Mouse (Mus musculus): ENCODE results near the gene Rimbp3. TPM values are rescaled to one million over a fixed set of nuclear protein-coding genes. Genes with fewer than 3 reads are reported as not detected.
A peak's percentile ranks its signal among the peaks of the same experiment; 100 is the strongest.
"Not testable (repeated sequence)": the region's sequence is repeated elsewhere in the genome, so short reads cannot be mapped to it uniquely, and the experiment has no call there.

The Rimbp3 gene
- polyA plus RNA-seq, 1 experiment = not detected

DNA sequence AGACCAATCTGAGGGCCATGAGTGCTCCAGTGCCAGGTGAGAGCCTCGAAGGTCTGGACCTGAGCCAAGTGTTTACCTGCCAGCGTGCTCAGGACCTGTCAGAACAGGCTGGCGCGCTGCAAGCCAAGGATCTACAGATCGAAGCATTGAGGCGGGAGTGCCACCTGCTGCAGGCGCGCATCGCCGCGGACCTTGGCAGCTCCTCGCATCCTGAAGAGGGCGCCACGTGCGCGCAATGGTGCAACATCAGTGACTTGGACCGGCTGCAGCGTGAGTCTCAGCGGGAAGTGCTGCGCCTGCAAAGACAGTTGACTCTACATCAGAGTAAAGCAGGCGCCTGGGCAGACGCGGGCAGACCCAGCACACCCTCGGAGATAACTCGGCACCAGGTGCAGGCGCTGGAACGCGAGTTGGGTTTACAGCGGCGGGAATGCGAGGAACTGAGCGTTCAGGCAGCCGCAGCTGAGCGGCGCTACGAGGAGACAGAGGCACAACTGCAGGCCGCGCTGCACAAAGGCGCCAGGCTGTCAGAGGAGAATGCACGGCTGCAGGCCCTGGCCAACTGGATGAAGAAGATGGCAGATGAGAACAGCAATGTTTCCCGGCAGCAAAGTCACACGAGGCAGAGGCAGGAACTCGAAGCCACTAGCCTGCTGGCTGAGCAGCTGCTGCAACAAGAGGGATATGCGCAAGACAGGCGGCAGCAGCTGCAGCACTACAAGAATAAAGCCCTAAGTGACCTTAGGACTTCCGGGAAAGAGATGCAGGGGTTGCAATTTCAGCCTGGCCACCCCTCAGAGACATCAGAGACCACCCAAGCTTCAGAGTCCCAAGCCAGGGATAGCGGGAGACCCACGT is 1.8 kb downstream of the Rimbp3 start:
- H3K36me3 ChIP-seq (ENCODE audit: control insufficient read depth) = no peaks in the 10 kb centered on the region
- peak overlapping the region; percentile 70 for H3K4me3 ChIP-seq (replicated peaks)
- no peak for TF ChIP-seq TAL1 (IDR thresholded peaks at IDR 0.05; ENCODE audit: low read length)
- TF ChIP-seq GATA1 (IDR thresholded peaks at IDR 0.05; ENCODE audit: low read length) = no peak
- H3K4me1 ChIP-seq (ENCODE audit: control insufficient read depth) = peaks cover 27% of the 10 kb centered on the region
- H3K27me3 ChIP-seq (ENCODE audit: control insufficient read depth) = peaks cover 60% of the 10 kb centered on the region
- H3K9me3 ChIP-seq (ENCODE audit: control insufficient read depth, low read length) = no peaks in the 10 kb centered on the region

DNA sequence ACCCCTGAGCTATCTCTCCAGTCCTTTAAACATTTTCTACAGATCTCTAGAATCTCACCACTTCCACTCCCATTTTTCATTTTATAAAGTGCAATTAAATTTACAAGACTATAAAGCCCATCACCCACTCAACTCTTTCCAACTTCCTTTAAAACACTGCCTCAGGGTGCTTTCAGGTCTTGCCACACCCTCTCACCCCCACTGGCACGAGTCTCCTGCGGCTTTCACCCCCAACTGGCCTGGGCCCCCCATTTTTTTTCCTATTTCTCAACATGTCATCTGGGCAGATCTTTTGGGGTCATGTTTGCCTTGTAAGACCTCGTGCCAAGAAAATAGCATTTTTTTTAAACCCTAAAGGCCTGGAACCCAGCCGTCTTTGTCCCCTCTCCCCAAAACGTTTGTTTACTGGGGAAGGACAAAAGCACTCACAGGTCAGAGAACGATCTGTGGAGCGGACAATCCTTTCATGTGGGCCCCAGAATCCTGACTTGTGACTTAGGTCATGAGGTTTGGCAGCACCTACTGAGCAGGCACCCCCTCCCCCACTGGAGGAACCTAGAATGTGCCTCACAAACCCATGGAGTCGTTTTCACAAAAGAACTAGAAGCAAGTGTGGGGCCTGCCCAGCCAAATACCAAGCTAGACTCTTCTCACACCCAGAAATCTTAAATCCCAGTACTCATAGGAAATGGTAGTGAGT is 8.7 kb downstream of the Rimbp3 start:
- Histone ChIP-seq H3K4me3 (replicated peaks) (no peak overlapping the region), H3K36me3 (ENCODE audit: control insufficient read depth) (no peaks in the 10 kb centered on the region), H3K9me3 (ENCODE audit: control insufficient read depth, low read length) (no peaks in the 10 kb centered on the region), H3K4me1 (ENCODE audit: control insufficient read depth) (peaks cover 13% of the 10 kb centered on the region), H3K27me3 (ENCODE audit: control insufficient read depth) (peaks cover under 1% of the 10 kb centered on the region; the same call in 1 of the 2 replicates)
- TF ChIP-seq TAL1 (IDR thresholded peaks at IDR 0.05; ENCODE audit: low read length) = no peak

DNA sequence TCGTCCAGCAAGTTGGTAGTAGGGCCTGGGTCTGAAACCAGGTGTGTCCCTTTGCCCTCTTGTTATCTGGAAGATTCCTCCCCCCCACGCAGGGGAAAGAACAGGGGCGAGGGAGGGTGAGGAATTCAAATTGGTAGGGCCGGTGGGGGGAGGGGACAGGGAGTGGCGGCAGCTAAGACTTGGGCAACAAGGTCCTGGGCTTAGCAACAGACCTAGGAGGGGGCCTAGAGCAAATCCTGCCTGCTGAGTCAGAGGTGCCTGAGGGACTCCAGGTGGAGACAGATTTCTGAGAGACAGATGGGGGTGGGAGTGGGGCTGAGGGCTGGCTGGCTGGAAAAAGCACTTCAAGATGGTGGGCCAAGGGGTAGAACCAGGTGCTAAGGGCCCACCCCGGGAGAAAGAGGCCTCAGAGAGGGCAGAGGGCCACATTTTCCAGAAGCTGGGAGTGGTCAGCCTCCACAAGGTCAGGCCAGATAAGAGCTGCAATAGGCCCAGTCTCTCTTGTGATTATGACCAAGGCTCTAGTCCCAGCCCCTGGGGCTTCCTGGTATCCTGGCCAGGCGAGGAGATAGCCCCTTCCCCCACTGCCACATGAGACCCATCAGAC is 11.8 kb downstream of the Rimbp3 start:
- H3K4me3 ChIP-seq (replicated peaks) = no peak overlapping the region

DNA sequence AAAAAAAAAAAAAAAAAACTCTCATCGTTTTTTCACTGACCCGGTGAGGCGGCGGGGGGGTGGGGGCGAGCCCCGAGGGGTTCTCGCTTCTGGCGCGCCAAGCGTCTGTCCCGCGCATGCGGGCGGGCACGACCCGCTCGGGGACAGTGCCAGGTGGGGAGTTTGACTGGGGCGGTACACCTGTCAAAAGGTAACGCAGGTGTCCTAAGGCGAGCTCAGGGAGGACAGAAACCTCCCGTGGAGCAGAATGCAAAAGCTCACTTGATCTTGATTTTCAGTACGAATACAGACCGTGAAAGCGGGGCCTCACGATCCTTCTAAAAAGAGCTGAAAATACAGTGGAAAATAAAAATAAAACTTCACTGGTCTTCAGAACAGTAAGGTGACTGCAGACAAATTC is 13.8 kb downstream of the Rimbp3 start:
- TF ChIP-seq TAL1 (IDR thresholded peaks at IDR 0.05; ENCODE audit: low read length) (no peak), GATA1 (IDR thresholded peaks at IDR 0.05; ENCODE audit: low read length) (no peak)

More for the DNA sequence above, 11.8 kb downstream of the Rimbp3 start:
- no peaks in the 10 kb centered on the region for H3K36me3 ChIP-seq (ENCODE audit: control insufficient read depth)
- H3K27me3 ChIP-seq (ENCODE audit: control insufficient read depth) = no peaks in the 10 kb centered on the region
- no peak for TF ChIP-seq TAL1 (IDR thresholded peaks at IDR 0.05; ENCODE audit: low read length)
- TF ChIP-seq GATA1 (IDR thresholded peaks at IDR 0.05; ENCODE audit: low read length) = no peak
- no peaks in the 10 kb centered on the region for H3K9me3 ChIP-seq (ENCODE audit: control insufficient read depth, low read length)
- peaks cover 17% of the 10 kb centered on the region for H3K4me1 ChIP-seq (ENCODE audit: control insufficient read depth)

DNA sequence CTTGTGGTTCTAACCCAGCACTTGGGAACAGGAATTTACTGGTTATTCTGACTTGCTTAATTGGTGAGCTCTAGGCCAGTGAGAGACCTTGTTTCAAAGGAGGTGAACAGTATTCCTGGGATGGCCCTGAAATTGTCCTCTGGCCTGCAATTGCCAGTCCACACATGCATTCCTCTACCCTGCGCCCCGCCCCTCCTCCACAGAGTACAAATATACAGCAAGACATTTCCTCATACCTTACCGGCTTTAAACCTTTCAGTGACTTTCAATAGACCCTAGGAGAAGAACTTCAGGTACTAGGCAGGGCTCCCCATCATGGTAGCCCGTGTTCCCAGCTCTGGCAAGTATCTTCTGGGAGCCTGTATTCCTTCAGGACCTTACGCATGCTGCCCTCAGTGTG is 17.2 kb downstream of the Rimbp3 start:
- H3K36me3 ChIP-seq (ENCODE audit: control insufficient read depth) = no peaks in the 10 kb centered on the region
- no peak overlapping the region for H3K4me3 ChIP-seq (replicated peaks)
- H3K4me1 ChIP-seq (ENCODE audit: control insufficient read depth) = peaks cover 7% of the 10 kb centered on the region
- H3K27me3 ChIP-seq (ENCODE audit: control insufficient read depth) = peaks cover 7% of the 10 kb centered on the region
- no peak for TF ChIP-seq TAL1 (IDR thresholded peaks at IDR 0.05; ENCODE audit: low read length)
- TF ChIP-seq GATA1 (IDR thresholded peaks at IDR 0.05; ENCODE audit: low read length) = no peak
- H3K9me3 ChIP-seq (ENCODE audit: control insufficient read depth, low read length) = peaks cover 6% of the 10 kb centered on the region; the same call in 1 of the 2 replicates

More for the DNA sequence above, 13.8 kb downstream of the Rimbp3 start:
- Histone ChIP-seq H3K36me3 (ENCODE audit: control insufficient read depth) (no peaks in the 10 kb centered on the region), H3K4me1 (ENCODE audit: control insufficient read depth) (peaks cover 17% of the 10 kb centered on the region), H3K27me3 (ENCODE audit: control insufficient read depth) (no peaks in the 10 kb centered on the region; the same call in 1 of the 2 replicates), H3K9me3 (ENCODE audit: control insufficient read depth, low read length) (no peaks in the 10 kb centered on the region), H3K4me3 (replicated peaks) (no peak overlapping the region)

DNA sequence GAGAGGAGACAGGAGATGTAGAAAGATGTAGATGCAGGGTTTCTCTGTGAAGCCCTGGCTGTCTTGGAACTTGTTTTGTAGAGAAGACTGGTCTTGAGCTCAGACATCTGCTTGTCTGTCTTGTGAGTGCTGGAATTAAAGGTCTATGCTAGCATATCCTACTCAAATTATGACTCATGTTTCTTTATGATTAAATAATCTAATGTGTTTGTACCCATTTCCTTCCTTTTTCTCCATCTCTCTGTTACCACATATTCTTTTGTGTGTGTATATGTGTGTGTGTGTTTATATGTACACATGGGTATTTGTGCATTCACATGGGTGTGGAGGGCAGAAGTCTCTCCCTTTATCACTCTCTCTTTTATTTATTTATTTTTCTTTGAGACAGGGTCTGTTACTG is 18.1 kb downstream of the Rimbp3 start:
- TF ChIP-seq GATA1 (IDR thresholded peaks at IDR 0.05; ENCODE audit: low read length) (no peak), TAL1 (IDR thresholded peaks at IDR 0.05; ENCODE audit: low read length) (no peak)
- peaks cover 4% of the 10 kb centered on the region for H3K4me1 ChIP-seq (ENCODE audit: control insufficient read depth)
- no peak overlapping the region for H3K4me3 ChIP-seq (replicated peaks)
- H3K36me3 ChIP-seq (ENCODE audit: control insufficient read depth) = no peaks in the 10 kb centered on the region
- H3K27me3 ChIP-seq (ENCODE audit: control insufficient read depth) = peaks cover 7% of the 10 kb centered on the region
- H3K9me3 ChIP-seq (ENCODE audit: control insufficient read depth, low read length) = peaks cover 6% of the 10 kb centered on the region; the same call in 1 of the 2 replicates

DNA sequence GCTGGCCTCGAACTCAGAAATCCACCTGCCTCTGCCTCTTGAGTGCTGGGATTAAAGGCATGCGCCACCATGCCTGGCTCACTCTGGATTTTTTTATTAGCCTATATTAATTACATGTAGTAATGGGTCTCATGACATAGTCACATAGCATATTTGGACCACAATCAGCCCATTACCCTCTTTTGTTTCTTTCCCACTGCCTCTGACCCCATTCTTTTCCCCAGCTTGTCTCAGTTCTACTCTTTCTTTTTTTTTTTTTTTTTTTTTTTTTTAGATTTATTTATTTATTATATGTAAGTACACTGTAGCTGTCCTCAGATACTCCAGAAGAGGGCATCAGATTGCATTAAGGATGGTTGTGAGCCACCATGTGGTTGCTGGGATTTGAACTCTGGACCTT is 23.1 kb downstream of the Rimbp3 start:
- H3K9me3 ChIP-seq (ENCODE audit: control insufficient read depth, low read length); H3K4me3 ChIP-seq (replicated peaks); H3K36me3 ChIP-seq (ENCODE audit: control insufficient read depth): not testable (repeated sequence)
- Histone ChIP-seq H3K27me3 (ENCODE audit: control insufficient read depth) (peaks cover 25% of the 10 kb centered on the region), H3K4me1 (ENCODE audit: control insufficient read depth) (peaks cover 34% of the 10 kb centered on the region)

DNA sequence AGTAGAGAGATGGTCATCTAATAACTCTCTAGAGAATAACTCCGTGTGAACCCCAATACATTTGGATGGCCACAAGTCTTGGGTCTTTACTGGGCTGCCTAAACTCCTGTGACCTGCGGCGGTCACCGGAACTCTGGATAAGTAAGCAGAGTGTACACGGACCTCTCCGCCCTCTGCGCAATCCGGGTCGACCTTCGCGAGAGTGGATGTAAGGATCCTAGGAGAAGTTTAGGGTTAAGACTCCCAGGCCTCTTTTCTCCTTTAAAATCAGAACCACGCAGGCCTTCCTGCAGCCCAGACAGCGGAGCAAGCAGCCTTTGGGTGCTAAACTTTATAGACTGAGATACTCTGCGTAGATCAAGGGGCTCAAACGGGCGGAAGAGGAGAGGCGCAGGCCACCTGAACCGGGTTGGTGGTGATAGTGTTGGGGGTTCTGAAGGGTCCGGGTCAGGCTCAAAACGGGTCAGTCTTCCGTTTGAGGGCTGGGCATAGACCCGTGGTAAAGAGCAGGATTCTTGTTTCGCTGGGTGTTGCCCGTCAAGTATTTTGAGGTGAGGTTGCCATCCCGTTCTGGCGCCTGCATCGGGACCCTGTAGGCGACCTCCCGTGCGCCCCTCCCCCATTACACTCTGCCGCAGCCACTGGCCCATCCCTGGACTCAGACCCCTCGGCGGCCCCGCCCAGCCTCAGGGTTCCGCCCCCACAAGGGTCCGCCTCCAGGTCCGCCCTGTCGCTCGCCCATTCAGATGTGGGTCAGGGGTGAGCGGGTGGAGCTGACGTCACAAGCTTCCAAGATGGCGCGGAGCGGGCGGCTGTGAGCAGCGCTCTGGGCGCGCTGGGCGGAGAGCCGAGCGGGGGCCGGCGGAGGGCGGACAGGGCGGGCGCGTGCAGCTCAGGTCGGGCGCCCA is 24.6 kb downstream of the Rimbp3 start, which contains the start of gene Hic2:
Hic2 (plus strand) TSS at position 779 of the 908 bp plus-strand sequence.
- H3K4me3 ChIP-seq (replicated peaks) = peak within 1 kb of the TSS; percentile 84
- no peaks in the 10 kb centered on the region for H3K36me3 ChIP-seq (ENCODE audit: control insufficient read depth)
- TF ChIP-seq GATA1 (IDR thresholded peaks at IDR 0.05; ENCODE audit: low read length) (no peak), TAL1 (IDR thresholded peaks at IDR 0.05; ENCODE audit: low read length) (no peak)
- peaks cover 6% of the 10 kb centered on the region; the same call in 1 of the 2 replicates for H3K9me3 ChIP-seq (ENCODE audit: control insufficient read depth, low read length)
- peaks cover 21% of the 10 kb centered on the region for H3K27me3 ChIP-seq (ENCODE audit: control insufficient read depth)
- H3K4me1 ChIP-seq (ENCODE audit: control insufficient read depth) = peaks cover 46% of the 10 kb centered on the region
